Mouse (Mus musculus) liver, postnatal 0 days (tissue): ENCODE results near the gene Hbq1b.
"Not testable (repeated sequence)": the region's sequence is repeated elsewhere in the genome, so short reads cannot be mapped to it uniquely, and the experiment has no call there.

Experiments used
- CTCF ChIP-seq: sonication (generic); IDR thresholded peaks from 2 replicates; pipeline ENCODE4 v1.5.1; 2016; ENCODE audit warnings: antibody characterized with exemption, low read depth
- EP300 ChIP-seq: IDR thresholded peaks from 2 replicates; pipeline ENCODE4 v1.6.1; 2016; ENCODE audit warnings: antibody characterized with exemption, low read depth, mild to moderate bottlenecking

DNA sequence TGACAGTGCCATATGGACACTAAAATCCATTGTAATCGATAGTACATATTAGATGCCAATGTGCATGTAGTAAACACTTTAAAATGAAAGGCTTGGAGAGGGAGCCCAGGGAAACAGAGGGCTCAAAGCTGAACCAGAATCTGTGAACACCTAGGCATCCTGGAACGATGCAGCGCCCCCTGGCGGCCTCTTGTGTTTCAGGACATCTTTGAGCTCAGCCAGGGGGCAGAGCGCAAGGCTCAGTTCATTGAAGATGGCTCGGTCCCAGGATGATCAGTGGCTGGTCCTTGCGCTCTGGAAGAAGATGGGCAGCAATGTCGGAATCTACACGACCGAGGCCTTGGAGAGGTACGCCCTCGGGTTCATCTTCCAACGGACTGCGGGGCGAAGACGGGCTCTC lies 13.1 kb downstream of the Hbq1b start, which contains the start of gene Hbq1a:
- peak; percentile 89 for TF ChIP-seq CTCF
- not testable (repeated sequence) for TF ChIP-seq EP300
